Mouse (Mus musculus): ENCODE results near the gene Shd.

DNA sequence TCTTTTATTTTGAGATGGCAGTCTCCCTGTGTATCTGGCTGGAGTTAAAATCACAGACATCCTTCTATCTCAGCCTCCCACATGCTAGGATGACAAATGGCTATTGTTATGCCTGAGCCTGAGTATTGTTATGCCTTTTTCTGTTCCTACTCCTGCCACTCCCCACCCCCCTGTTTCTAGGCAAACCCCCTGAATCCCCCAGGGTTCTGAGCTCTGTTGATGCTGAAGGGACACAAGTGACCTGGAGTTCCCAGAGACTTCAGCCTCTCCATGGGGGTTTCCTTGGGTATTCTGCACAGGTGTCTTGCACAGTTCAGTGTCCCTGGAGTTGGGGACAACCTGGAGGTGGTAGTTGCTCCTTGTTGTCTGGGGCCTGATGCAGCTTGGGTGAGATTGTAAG, 18.2 kb upstream of the Shd start:
- TF ChIP-seq POLR2A (IDR thresholded peaks at IDR 0.05; ENCODE audit: low read depth, low read length): no peak
- TF ChIP-seq BHLHE40 (IDR thresholded peaks at IDR 0.05; ENCODE audit: low read depth, low read length): no peak
- TF ChIP-seq HCFC1 (IDR thresholded peaks at IDR 0.05; ENCODE audit: low read depth, low read length): no peak
- TF ChIP-seq MAX (IDR thresholded peaks at IDR 0.05; ENCODE audit: low read length): no peak
- no peak for TF ChIP-seq CTCF (conservative IDR thresholded peaks at IDR 0.05 in 1 of 2, IDR thresholded peaks at IDR 0.05 in 1 of 2; ENCODE audit: low read depth in 2 of 2, low read length in 2 of 2)
